14 mouse cellular contexts compared by ENCODE assay signal in genomic region chr12:40824251-40824650, GRCm38 (mm10).
DNase-seq lines count a peak whose midpoint lies in the region; ATAC-seq and TF ChIP-seq lines count a peak whose summit lies in the region.
"Had no signal": no experiment of that assay in that cellular context is flagged by ENCODE, and none has a peak within 500 bp of the region (broad histone marks: within the 10 kb centered on the region; RNA-seq: fewer than 3 reads in every experiment).

No protein-coding gene starts in this region.

- no peak overlapping the region for H3K9ac ChIP-seq in hindbrain, postnatal 0 days (replicated peaks; ENCODE audit: low read length)
- H3K9ac ChIP-seq in hindbrain, embryonic 11.5 days (ENCODE audit: low read depth, low read length), result no peak overlapping the region
- no peak overlapping the region for H3K9ac ChIP-seq in midbrain, postnatal 0 days (replicated peaks; ENCODE audit: low read length, poor library complexity, severe bottlenecking)
- no peak overlapping the region for H3K9ac ChIP-seq in midbrain, embryonic 16.5 days (ENCODE audit: low read depth, low read length)
- H3K9ac ChIP-seq: forebrain, embryonic 13.5 days; neural tube, embryonic 13.5 days had no signal

- TF ChIP-seq CTCF in hindbrain, postnatal 0 days (IDR thresholded peaks at IDR 0.05; ENCODE audit: low read depth), result peak; percentile 59
- TF ChIP-seq CTCF in midbrain, postnatal 0 days (IDR thresholded peaks at IDR 0.05), result peak; percentile 62
- TF ChIP-seq CTCF in brain, embryonic 14.5 days (IDR thresholded peaks at IDR 0.05; ENCODE audit: borderline replicate concordance, extremely low read depth, insufficient read depth, insufficient read length), result peak; percentile 28; the same call in 1 of the 2 replicates

- WGBS in hindbrain, postnatal 0 days, result 78% methylated on average over 2 of the region's 2 CpGs
- WGBS in hindbrain, embryonic 11.5 days, result 77% methylated on average over 2 of the region's 2 CpGs
- 70% methylated on average over 2 of the region's 2 CpGs for WGBS in midbrain, postnatal 0 days
- WGBS in midbrain, embryonic 16.5 days, result 76% methylated on average over 2 of the region's 2 CpGs

- no peaks in the 10 kb centered on the region for H3K27me3 ChIP-seq in hindbrain, postnatal 0 days (ENCODE audit: insufficient read depth, low read length)
- no peaks in the 10 kb centered on the region for H3K27me3 ChIP-seq in hindbrain, embryonic 11.5 days (ENCODE audit: control insufficient read depth, insufficient read depth, low read length)
- H3K27me3 ChIP-seq in midbrain, postnatal 0 days (ENCODE audit: insufficient read depth, low read length), result no peaks in the 10 kb centered on the region
- no peaks in the 10 kb centered on the region for H3K27me3 ChIP-seq in midbrain, embryonic 16.5 days (ENCODE audit: control insufficient read depth, insufficient read depth, low read depth, low read length)
- H3K27me3 ChIP-seq: forebrain, embryonic 13.5 days; neural tube, embryonic 13.5 days had no signal

- DNase-seq in hindbrain, postnatal 0 days (ENCODE audit: low spot score), result peak; percentile 31
- no peak for DNase-seq in hindbrain, embryonic 11.5 days (ENCODE audit: low spot score)
- no peak for DNase-seq in midbrain, postnatal 0 days (ENCODE audit: low spot score)
- peak; percentile 49 for DNase-seq in brain, embryonic 14.5 days (ENCODE audit: low read depth)
- DNase-seq in lung, postnatal 10 days, result peak; percentile 28
- no peak for DNase-seq in yolk sac, embryonic 10.5 days (ENCODE audit: low spot score)
- DNase-seq: cerebellum, postnatal 36 days; liver; thymus, adult 18-20 months had no signal

- H3K9me3 ChIP-seq in hindbrain, postnatal 0 days (ENCODE audit: low read length), result no peaks in the 10 kb centered on the region
- no peaks in the 10 kb centered on the region for H3K9me3 ChIP-seq in hindbrain, embryonic 11.5 days (ENCODE audit: control insufficient read depth, low read length)
- no peaks in the 10 kb centered on the region for H3K9me3 ChIP-seq in midbrain, postnatal 0 days (ENCODE audit: low read length)
- H3K9me3 ChIP-seq in midbrain, embryonic 16.5 days (replicated peaks; ENCODE audit: control insufficient read depth, low read length, poor library complexity, severe bottlenecking), result no peaks in the 10 kb centered on the region
- H3K9me3 ChIP-seq: forebrain, embryonic 13.5 days; hindbrain, embryonic 10.5 days; midbrain, embryonic 10.5 days; neural tube, embryonic 13.5 days had no signal

- ATAC-seq in hindbrain, postnatal 0 days, result no peak
- no peak for ATAC-seq in hindbrain, embryonic 11.5 days (ENCODE audit: low FRiP score)
- no peak for ATAC-seq in midbrain, postnatal 0 days (ENCODE audit: low FRiP score)
- no peak for ATAC-seq in midbrain, embryonic 16.5 days
- ATAC-seq: forebrain, embryonic 13.5 days had no signal

- H3K27ac ChIP-seq in hindbrain, postnatal 0 days, result no peak overlapping the region
- no peak overlapping the region for H3K27ac ChIP-seq in hindbrain, embryonic 11.5 days (ENCODE audit: low read depth, low read length)
- no peak overlapping the region for H3K27ac ChIP-seq in midbrain, postnatal 0 days (ENCODE audit: low read depth, low read length)
- H3K27ac ChIP-seq in midbrain, embryonic 16.5 days (ENCODE audit: low read length), result no peak overlapping the region
- H3K27ac ChIP-seq: forebrain, embryonic 13.5 days; hindbrain, embryonic 10.5 days; midbrain, embryonic 10.5 days; neural tube, embryonic 13.5 days had no signal

- H3K4me2 ChIP-seq in hindbrain, postnatal 0 days (ENCODE audit: low read depth, low read length), result no peak overlapping the region
- no peak overlapping the region for H3K4me2 ChIP-seq in hindbrain, embryonic 11.5 days (replicated peaks; ENCODE audit: low read depth, low read length)
- H3K4me2 ChIP-seq in midbrain, postnatal 0 days (ENCODE audit: low read depth, low read length, poor library complexity, severe bottlenecking), result no peak overlapping the region
- H3K4me2 ChIP-seq in midbrain, embryonic 16.5 days (ENCODE audit: low read length), result no peak overlapping the region
- H3K4me2 ChIP-seq: forebrain, embryonic 13.5 days; neural tube, embryonic 13.5 days had no signal

- no peak overlapping the region for H3K4me3 ChIP-seq in hindbrain, postnatal 0 days (ENCODE audit: low read length)
- no peak overlapping the region for H3K4me3 ChIP-seq in hindbrain, embryonic 11.5 days (ENCODE audit: low read depth, low read length)
- H3K4me3 ChIP-seq in midbrain, postnatal 0 days (ENCODE audit: low read depth, low read length), result no peak overlapping the region
- H3K4me3 ChIP-seq in midbrain, embryonic 16.5 days (ENCODE audit: low read depth, low read length), result no peak overlapping the region
- H3K4me3 ChIP-seq: forebrain, embryonic 13.5 days; hindbrain, embryonic 10.5 days; midbrain, embryonic 10.5 days; neural tube, embryonic 13.5 days had no signal

- no peaks in the 10 kb centered on the region for H3K4me1 ChIP-seq in hindbrain, postnatal 0 days (ENCODE audit: insufficient read depth, low read length)
- H3K4me1 ChIP-seq in hindbrain, embryonic 11.5 days (replicated peaks; ENCODE audit: control insufficient read depth, insufficient read depth, low read length), result no peaks in the 10 kb centered on the region
- H3K4me1 ChIP-seq in midbrain, postnatal 0 days (ENCODE audit: insufficient read depth, low read length), result no peaks in the 10 kb centered on the region
- no peaks in the 10 kb centered on the region for H3K4me1 ChIP-seq in midbrain, embryonic 16.5 days (ENCODE audit: control insufficient read depth, insufficient read depth, low read length)
- H3K4me1 ChIP-seq: hindbrain, embryonic 10.5 days; midbrain, embryonic 10.5 days; neural tube, embryonic 13.5 days had no signal

- H3K36me3 ChIP-seq in hindbrain, postnatal 0 days (ENCODE audit: insufficient read depth, low read length), result peaks cover 5% of the 10 kb centered on the region; the same call in 1 of the 2 replicates
- H3K36me3 ChIP-seq in hindbrain, embryonic 11.5 days (ENCODE audit: control insufficient read depth, insufficient read depth, low read length), result no peaks in the 10 kb centered on the region
- peaks cover 13% of the 10 kb centered on the region; the same call in 1 of the 2 replicates for H3K36me3 ChIP-seq in midbrain, postnatal 0 days (ENCODE audit: insufficient read depth, low read length)
- peaks cover 18% of the 10 kb centered on the region; the same call in 1 of the 2 replicates for H3K36me3 ChIP-seq in midbrain, embryonic 16.5 days (ENCODE audit: control insufficient read depth, insufficient read depth, low read length)

- TF ChIP-seq POLR2A in brain, embryonic 14.5 days (IDR thresholded peaks at IDR 0.05; ENCODE audit: borderline replicate concordance, extremely low read depth, insufficient read depth, insufficient read length, poor library complexity, severe bottlenecking), result no peak

Comparison
In these comparisons a context has a peak if more than half of its experiments do, and no peak if none do; other contexts are left out.
1. DNase-seq: peak in hindbrain, postnatal 0 days (single experiment), brain, embryonic 14.5 days (single experiment) and lung, postnatal 10 days (single experiment); none in hindbrain, embryonic 11.5 days (single experiment), midbrain, postnatal 0 days (single experiment) and yolk sac, embryonic 10.5 days (single experiment).
2. Peak in every context shown above with its lines, with median percentiles within 50 percentile points of each other: CTCF ChIP-seq.